Mouse (Mus musculus): ENCODE results near the gene Asl. TPM values are rescaled to one million over a fixed set of nuclear protein-coding genes. Genes with fewer than 3 reads are reported as not detected.

The Asl gene
- total and polyA plus RNA-seq, 2 experiments from 2014 or later = 15.9 to 21.1 TPM

DNA sequence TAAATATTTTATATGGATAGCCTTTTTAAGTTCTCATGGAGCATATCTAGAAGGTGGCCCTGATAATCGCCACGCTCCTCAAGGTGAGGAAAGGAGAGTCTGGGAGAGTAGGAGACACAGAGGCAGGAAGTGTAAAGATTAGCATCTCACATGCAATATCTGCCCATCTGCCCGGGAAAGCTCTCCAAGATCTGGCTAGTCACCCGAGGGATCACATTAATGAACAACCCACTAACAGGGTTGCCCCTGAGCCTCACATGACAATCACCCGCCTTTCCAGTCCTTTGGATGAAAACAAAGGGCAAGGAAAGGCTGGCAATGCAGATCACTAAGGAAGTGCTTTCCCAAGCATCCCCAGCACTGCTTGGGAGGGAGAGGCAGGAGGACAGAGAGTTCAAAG, 1.9 kb downstream of the Asl start:
- no peaks in the 10 kb centered on the region for H3K9me3 ChIP-seq (replicated peaks; ENCODE audit: control insufficient read depth, low read length)
- no peak for TF ChIP-seq CTCF (IDR thresholded peaks at IDR 0.05; ENCODE audit: low read depth)
- no peak for TF ChIP-seq EP300 (IDR thresholded peaks at IDR 0.05; ENCODE audit: low read depth)
- DNase-seq (ENCODE audit: low spot score) (no peak), ATAC-seq (ENCODE audit: insufficient read depth, low read depth) (no peak)
- WGBS = 58% methylated on average over 5 of the region's 5 CpGs
- H3K36me3 ChIP-seq (replicated peaks; ENCODE audit: control insufficient read depth, insufficient read depth, low read length) = no peaks in the 10 kb centered on the region
- H3K27me3 ChIP-seq (ENCODE audit: control insufficient read depth, insufficient read depth, low read length) = no peaks in the 10 kb centered on the region
- H3K4me1 ChIP-seq (ENCODE audit: control insufficient read depth, insufficient read depth) = no peaks in the 10 kb centered on the region; the same call in 1 of the 2 replicates
- no peak overlapping the region for H3K4me3 ChIP-seq (ENCODE audit: low read depth, low read length)
- H3K27ac ChIP-seq (ENCODE audit: low read depth) = no peak overlapping the region
- no peak overlapping the region for H3K4me2 ChIP-seq (ENCODE audit: low read depth, low read length)
- H3K9ac ChIP-seq (replicated peaks; ENCODE audit: low read depth, low read length) = no peak overlapping the region

DNA sequence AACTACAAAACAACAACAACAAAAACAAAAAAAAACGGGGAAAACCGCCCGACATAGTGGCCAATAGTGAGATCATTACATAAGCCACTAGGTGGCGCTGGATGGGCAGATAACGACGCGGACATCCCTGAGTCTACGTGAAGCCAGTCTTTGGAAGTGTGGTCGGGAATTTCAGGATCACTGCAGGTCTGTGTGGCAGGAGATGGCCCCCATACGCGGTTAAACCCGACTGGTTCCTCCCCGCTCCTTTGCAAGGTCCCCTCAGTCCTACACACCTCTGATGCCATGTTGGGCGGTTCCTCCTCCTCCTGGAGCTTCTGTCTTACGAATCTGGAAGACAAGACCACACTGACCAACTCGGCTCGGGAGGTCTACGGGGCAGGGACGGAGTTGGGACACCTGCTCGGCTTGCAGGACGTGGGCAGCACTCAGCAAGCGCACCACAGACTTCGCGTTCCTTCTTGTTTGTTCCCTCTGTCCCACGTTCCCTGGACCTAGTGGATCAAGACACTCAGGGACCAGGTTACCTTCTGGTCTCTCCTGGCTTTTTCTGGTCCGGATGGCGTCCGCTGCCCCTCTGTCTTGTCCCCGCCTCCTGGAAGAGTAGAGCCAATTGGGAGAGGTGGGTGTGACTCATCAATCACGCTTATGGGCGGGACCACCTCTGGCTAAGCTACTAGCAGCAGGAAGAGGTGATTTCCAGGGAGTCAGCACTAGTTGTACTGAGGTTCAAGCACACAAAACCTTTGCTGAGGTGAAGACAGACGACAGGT, 5.1 kb downstream of the Asl start:
- Histone ChIP-seq H3K36me3 (replicated peaks; ENCODE audit: control insufficient read depth, insufficient read depth, low read length) (no peaks in the 10 kb centered on the region), H3K4me1 (ENCODE audit: control insufficient read depth, insufficient read depth) (no peaks in the 10 kb centered on the region), H3K9ac (replicated peaks; ENCODE audit: low read depth, low read length) (peak overlapping the region; percentile 57; the same call in 1 of the 2 replicates), H3K27me3 (ENCODE audit: control insufficient read depth, insufficient read depth, low read length) (no peaks in the 10 kb centered on the region), H3K9me3 (replicated peaks; ENCODE audit: control insufficient read depth, low read length) (no peaks in the 10 kb centered on the region), H3K4me2 (ENCODE audit: low read depth, low read length) (peak overlapping the region; percentile 89), H3K4me3 (ENCODE audit: low read depth, low read length) (peak overlapping the region; percentile 65), H3K27ac (ENCODE audit: low read depth) (peak overlapping the region; percentile 73)
- WGBS = under 1% methylated on average over 32 of the region's 32 CpGs
- DNase-seq (ENCODE audit: low spot score) (peak; percentile 96), ATAC-seq (ENCODE audit: insufficient read depth, low read depth) (peak; percentile 92)
- TF ChIP-seq EP300 (IDR thresholded peaks at IDR 0.05; ENCODE audit: low read depth) (no peak), CTCF (IDR thresholded peaks at IDR 0.05; ENCODE audit: low read depth) (peak; percentile 80)

DNA sequence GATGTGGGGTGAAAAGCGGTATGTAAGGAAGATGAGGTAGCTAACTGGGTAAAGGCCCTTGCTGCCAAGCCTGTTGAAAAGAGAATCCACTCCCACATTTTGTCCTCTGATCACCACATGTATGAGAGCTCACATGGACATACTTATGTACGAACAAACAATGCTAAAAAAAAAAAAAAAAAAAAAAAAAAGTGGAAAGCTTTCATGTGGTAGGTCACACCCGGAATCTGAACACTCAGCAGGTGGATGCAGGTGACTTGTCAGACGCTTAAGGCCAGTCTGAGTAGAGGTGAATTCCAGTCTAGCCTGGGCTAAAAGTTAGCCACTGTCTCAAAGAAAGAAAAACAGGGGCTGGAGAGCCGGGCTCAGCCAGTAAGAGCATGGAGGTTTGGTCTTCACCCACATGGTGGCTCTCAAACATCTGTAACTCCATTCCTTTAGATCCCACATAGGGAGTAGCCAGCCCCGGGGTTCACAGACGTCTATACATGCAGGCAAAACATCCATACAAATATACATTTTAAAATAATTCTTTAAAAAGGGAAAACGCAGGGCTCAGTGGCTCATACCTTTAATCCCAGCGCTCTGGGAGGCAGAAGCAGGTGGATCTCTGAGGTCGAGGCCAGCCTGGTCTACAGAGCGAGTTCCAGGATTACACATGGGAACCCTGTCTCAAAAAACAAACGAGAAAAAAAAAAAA, 5.8 kb downstream of the Asl start:
- 40% methylated on average over 12 of the region's 12 CpGs for WGBS

DNA sequence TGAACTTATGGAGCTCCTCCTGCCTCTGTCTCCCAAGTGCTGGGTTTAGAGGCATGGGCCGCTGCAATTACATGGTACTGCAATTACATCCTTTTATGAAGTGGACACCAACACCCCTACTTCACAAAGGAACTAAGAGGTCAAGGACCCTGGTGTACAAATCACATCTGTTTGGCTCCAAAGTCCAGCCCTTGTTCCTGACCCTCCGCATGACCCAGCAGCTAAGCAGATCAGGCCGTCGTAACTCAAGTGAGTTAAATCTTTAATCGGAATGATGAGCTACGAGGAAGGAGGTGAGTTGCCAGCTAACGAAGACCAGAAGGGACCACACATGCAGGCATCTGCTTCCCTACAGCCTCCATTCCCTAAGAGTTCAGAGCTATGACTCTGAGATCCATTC, 6.7 kb downstream of the Asl start:
- H3K9ac ChIP-seq (replicated peaks; ENCODE audit: low read depth, low read length) = no peak overlapping the region
- no peak overlapping the region for H3K4me3 ChIP-seq (ENCODE audit: low read depth, low read length)
- WGBS = 85% methylated on average over 7 of the region's 7 CpGs
- no peaks in the 10 kb centered on the region for H3K27me3 ChIP-seq (ENCODE audit: control insufficient read depth, insufficient read depth, low read length)
- H3K27ac ChIP-seq (ENCODE audit: low read depth) = no peak overlapping the region
- no peak overlapping the region for H3K4me2 ChIP-seq (ENCODE audit: low read depth, low read length)
- DNase-seq (ENCODE audit: low spot score) (no peak), ATAC-seq (ENCODE audit: insufficient read depth, low read depth) (no peak)
- no peaks in the 10 kb centered on the region for H3K9me3 ChIP-seq (replicated peaks; ENCODE audit: control insufficient read depth, low read length)
- H3K36me3 ChIP-seq (replicated peaks; ENCODE audit: control insufficient read depth, insufficient read depth, low read length) = no peaks in the 10 kb centered on the region
- no peak for TF ChIP-seq CTCF (IDR thresholded peaks at IDR 0.05; ENCODE audit: low read depth)
- TF ChIP-seq EP300 (IDR thresholded peaks at IDR 0.05; ENCODE audit: low read depth) = no peak
- H3K4me1 ChIP-seq (ENCODE audit: control insufficient read depth, insufficient read depth) = no peaks in the 10 kb centered on the region

More for the DNA sequence above, 5.8 kb downstream of the Asl start:
- DNase-seq (ENCODE audit: low spot score) (no peak), ATAC-seq (ENCODE audit: insufficient read depth, low read depth) (no peak)
- H3K36me3 ChIP-seq (replicated peaks; ENCODE audit: control insufficient read depth, insufficient read depth, low read length) = no peaks in the 10 kb centered on the region
- peak overlapping the region; percentile 65 for H3K4me3 ChIP-seq (ENCODE audit: low read depth, low read length)
- no peak for TF ChIP-seq EP300 (IDR thresholded peaks at IDR 0.05; ENCODE audit: low read depth)
- TF ChIP-seq CTCF (IDR thresholded peaks at IDR 0.05; ENCODE audit: low read depth) = no peak
- peak overlapping the region; percentile 89 for H3K4me2 ChIP-seq (ENCODE audit: low read depth, low read length)
- no peaks in the 10 kb centered on the region for H3K4me1 ChIP-seq (ENCODE audit: control insufficient read depth, insufficient read depth)
- no peaks in the 10 kb centered on the region for H3K9me3 ChIP-seq (replicated peaks; ENCODE audit: control insufficient read depth, low read length)
- H3K27me3 ChIP-seq (ENCODE audit: control insufficient read depth, insufficient read depth, low read length) = no peaks in the 10 kb centered on the region
- H3K9ac ChIP-seq (replicated peaks; ENCODE audit: low read depth, low read length) = no peak overlapping the region; the same call in 1 of the 2 replicates
- H3K27ac ChIP-seq (ENCODE audit: low read depth) = no peak overlapping the region

DNA sequence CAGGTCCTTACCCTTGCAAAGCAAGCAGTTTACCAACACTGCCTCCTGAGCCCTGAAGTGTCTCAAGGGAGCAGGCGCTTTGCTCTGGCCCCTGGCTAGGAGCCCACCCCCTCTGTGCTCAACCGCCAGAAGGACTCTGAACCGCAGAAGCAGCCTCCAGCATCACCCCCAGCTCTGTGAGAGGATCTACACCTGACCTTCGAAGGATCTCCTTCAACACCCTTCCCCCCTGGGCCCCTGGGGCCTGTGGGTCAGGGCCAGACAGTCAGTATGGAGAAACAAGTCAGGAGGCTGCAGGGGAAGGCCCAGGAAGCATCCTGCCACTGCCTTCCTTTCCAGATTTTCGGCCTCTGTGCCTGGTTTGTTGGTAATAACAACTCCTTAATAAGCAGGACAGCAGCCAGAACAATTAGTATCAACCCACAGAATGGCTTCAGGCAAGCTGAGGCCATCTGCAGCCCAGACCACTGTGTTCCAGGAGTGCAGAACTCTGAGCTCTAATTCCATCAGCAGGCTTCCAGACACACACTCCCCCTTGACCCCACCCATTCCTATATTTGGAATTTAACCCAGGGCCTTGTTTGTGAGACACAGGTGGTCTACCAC, 7.6 kb downstream of the Asl start:
- TF ChIP-seq CTCF (IDR thresholded peaks at IDR 0.05; ENCODE audit: low read depth) (no peak), EP300 (IDR thresholded peaks at IDR 0.05; ENCODE audit: low read depth) (no peak)
- H3K27ac ChIP-seq (ENCODE audit: low read depth) = no peak overlapping the region
- H3K4me2 ChIP-seq (ENCODE audit: low read depth, low read length) = no peak overlapping the region

More for the DNA sequence above, 7.6 kb downstream of the Asl start:
- Histone ChIP-seq H3K27me3 (ENCODE audit: control insufficient read depth, insufficient read depth, low read length) (no peaks in the 10 kb centered on the region), H3K4me3 (ENCODE audit: low read depth, low read length) (no peak overlapping the region), H3K9me3 (replicated peaks; ENCODE audit: control insufficient read depth, low read length) (no peaks in the 10 kb centered on the region), H3K9ac (replicated peaks; ENCODE audit: low read depth, low read length) (no peak overlapping the region), H3K4me1 (ENCODE audit: control insufficient read depth, insufficient read depth) (no peaks in the 10 kb centered on the region), H3K36me3 (replicated peaks; ENCODE audit: control insufficient read depth, insufficient read depth, low read length) (no peaks in the 10 kb centered on the region)
- DNase-seq (ENCODE audit: low spot score) = no peak
- no peak for ATAC-seq (ENCODE audit: insufficient read depth, low read depth)
- WGBS = 69% methylated on average over 5 of the region's 5 CpGs
